Mouse (Mus musculus) limb, embryonic 13.5 days (tissue): Measurements from ENCODE around the gene Decr2. TPM values are rescaled to one million over a fixed set of nuclear protein-coding genes. Genes with fewer than 3 reads are reported as not detected.
"Not testable (repeated sequence)": the region's sequence is repeated elsewhere in the genome, so short reads cannot be mapped to it uniquely, and the experiment has no call there.

ENCODE experiments used
- ATAC-seq: fragments of 200-750 bp; cut with Nextera tagmentation; 2 replicates; pipeline ENCODE4 v1.8.0; 2017; ENCODE audit warnings: low read depth, moderate number of reproducible peaks, moderate TSS enrichment; ENCODE audit not compliant: low FRiP score
- H3K27ac ChIP-seq: fragments of 300-500 bp; sonication (generic); 2 replicates; pipeline ENCODE4 v1.5.1; 2015; ENCODE audit warnings: inconsistent platforms, mild to moderate bottlenecking, moderate library complexity
- H3K27me3 ChIP-seq: fragments of 300-500 bp; sonication (generic); 2 replicates; pipeline ENCODE4 v1.6.1; 2015; ENCODE audit warnings: mild to moderate bottlenecking, inconsistent platforms
- H3K36me3 ChIP-seq: fragments of 300-500 bp; sonication (generic); 2 replicates; pipeline ENCODE4 v1.6.1; 2015; ENCODE audit warnings: inconsistent platforms, mild to moderate bottlenecking, moderate library complexity
- H3K4me1 ChIP-seq: fragments of 300-500 bp; sonication (generic); 2 replicates; pipeline ENCODE4 v1.6.1; 2015; ENCODE audit warnings: inconsistent platforms
- H3K4me2 ChIP-seq: fragments of 300-500 bp; sonication (generic); replicated peaks from 2 replicates; pipeline ENCODE4 v1.6.1; 2015; ENCODE audit warnings: inconsistent platforms, mild to moderate bottlenecking, moderate library complexity
- H3K4me3 ChIP-seq: fragments of 300-500 bp; sonication (generic); 2 replicates; pipeline ENCODE4 v1.5.1; 2015; ENCODE audit warnings: moderate library complexity, mild to moderate bottlenecking, inconsistent platforms
- H3K9ac ChIP-seq: fragments of 300-500 bp; sonication (generic); 2 replicates; pipeline ENCODE4 v1.6.1; 2015; ENCODE audit warnings: mild to moderate bottlenecking, inconsistent platforms
- H3K9me3 ChIP-seq: fragments of 300-500 bp; sonication (generic); 2 replicates; pipeline ENCODE4 v1.6.1; 2016; ENCODE audit warnings: inconsistent platforms
- WGBS: fragments of 180-500 bp; shearing (Covaris S2); methylation state at CpG from one replicate; pipeline ENCODE4 v1.1.7; 2015; 5-methylcytosine and 5-hydroxymethylcytosine counted together
- polyA plus RNA-seq: library from polyadenylated mRNA; unstranded; fragments of >200 nt; fragmentation: Nextera tagmentation; extraction: Ambion mirVana; gene quantifications from 2 replicates; pipeline ENCODE4 v1.2.1, GENCODE M21; 2015

The Decr2 gene
- polyA plus RNA-seq, 1 experiment from 2014 or later, result 36.2 TPM

GRCm38 (mm10) chr17:26111024-26111423, 20.9 kb upstream of the Decr2 start:
- Histone ChIP-seq H3K9me3 (no peaks in the 10 kb centered on the region), H3K4me1 (peaks cover 12% of the 10 kb centered on the region), H3K4me3 (no peak overlapping the region), H3K27me3 (peaks cover 67% of the 10 kb centered on the region), H3K9ac (peak overlapping the region; percentile 8; the same call in 1 of the 2 replicates), H3K36me3 (no peaks in the 10 kb centered on the region), H3K4me2 (no peak overlapping the region), H3K27ac (no peak overlapping the region)
- 4% methylated on average over 4 of the region's 4 CpGs for WGBS
- no peak for ATAC-seq

- Histone ChIP-seq H3K4me1 (peaks cover 12% of the 10 kb centered on the region), H3K27ac (no peak overlapping the region), H3K36me3 (no peaks in the 10 kb centered on the region), H3K9me3 (no peaks in the 10 kb centered on the region), H3K27me3 (peaks cover 58% of the 10 kb centered on the region), H3K9ac (no peak overlapping the region), H3K4me3 (no peak overlapping the region), H3K4me2 (no peak overlapping the region)
- 29% methylated on average over 4 of the region's 4 CpGs for whole genome bisulfite sequencing
- ATAC-seq, result no peak
These were observed 20.0 kb upstream of the Decr2 start for GRCm38 (mm10) chr17:26110156-26110555.

- Histone ChIP-seq H3K4me2 (no peak overlapping the region), H3K36me3 (no peaks in the 10 kb centered on the region), H3K9me3 (no peaks in the 10 kb centered on the region), H3K9ac (no peak overlapping the region), H3K4me3 (no peak overlapping the region), H3K27me3 (peaks cover 13% of the 10 kb centered on the region), H3K4me1 (peaks cover 1% of the 10 kb centered on the region; the same call in 1 of the 2 replicates), H3K27ac (no peak overlapping the region)
- WGBS, result 50% methylated on average over 4 of the region's 4 CpGs
- ATAC-seq, result no peak
These were observed 15.5 kb upstream of the Decr2 start for GRCm38 (mm10) chr17:26105619-26106018.

GRCm38 (mm10) chr17:26101478-26101877, 11.3 kb upstream of the Decr2 start:
- Histone ChIP-seq H3K4me3 (no peak overlapping the region), H3K27ac (no peak overlapping the region), H3K4me1 (no peaks in the 10 kb centered on the region), H3K36me3 (no peaks in the 10 kb centered on the region), H3K9me3 (no peaks in the 10 kb centered on the region), H3K9ac (no peak overlapping the region), H3K27me3 (no peaks in the 10 kb centered on the region), H3K4me2 (no peak overlapping the region)
- ATAC-seq, result no peak
- 43% methylated on average over 4 of the region's 4 CpGs for WGBS

- Histone ChIP-seq H3K27me3 (no peaks in the 10 kb centered on the region), H3K27ac (no peak overlapping the region), H3K4me1 (no peaks in the 10 kb centered on the region), H3K4me2 (no peak overlapping the region), H3K9ac (no peak overlapping the region), H3K36me3 (no peaks in the 10 kb centered on the region), H3K9me3 (no peaks in the 10 kb centered on the region), H3K4me3 (no peak overlapping the region)
- WGBS, result 38% methylated on average over 2 of the region's 2 CpGs
- ATAC-seq, result no peak
These were observed 10.0 kb upstream of the Decr2 start for GRCm38 (mm10) chr17:26100166-26100565.

GRCm38 (mm10) chr17:26099316-26099715, 9.2 kb upstream of the Decr2 start:
- not testable (repeated sequence) for H3K4me3 ChIP-seq, H3K4me1 ChIP-seq, H3K9ac ChIP-seq, ATAC-seq, H3K27me3 ChIP-seq, H3K9me3 ChIP-seq, H3K36me3 ChIP-seq, H3K27ac ChIP-seq, H3K4me2 ChIP-seq
- 57% methylated on average over 3 of the region's 3 CpGs for WGBS

- H3K27me3 ChIP-seq, result no peaks in the 10 kb centered on the region
- 89% methylated on average over 7 of the region's 7 CpGs for WGBS
- no peak for ATAC-seq
- H3K4me1 ChIP-seq, result peaks cover 7% of the 10 kb centered on the region
- no peak overlapping the region for H3K4me2 ChIP-seq
- H3K9ac ChIP-seq, result no peak overlapping the region
- H3K27ac ChIP-seq, result no peak overlapping the region
- peaks cover 5% of the 10 kb centered on the region; the same call in 1 of the 2 replicates for H3K36me3 ChIP-seq
- no peak overlapping the region for H3K4me3 ChIP-seq
- H3K9me3 ChIP-seq, result no peaks in the 10 kb centered on the region
These were observed 8.3 kb upstream of the Decr2 start for GRCm38 (mm10) chr17:26098461-26098860.

GRCm38 (mm10) chr17:26095121-26095740, 5.1 kb upstream of the Decr2 start, which contains the start of gene Nme4:
TSS of gene Nme4 (minus strand) at chr17:26095602.
- WGBS, result 2% methylated on average over 47 of the region's 47 CpGs
- H3K9ac ChIP-seq, result peak within 1 kb of the TSS; percentile 89
- H3K27ac ChIP-seq, result peak within 1 kb of the TSS; percentile 65; the same call in 1 of the 2 replicates
- no peaks in the 10 kb centered on the region for H3K27me3 ChIP-seq
- peaks cover 7% of the 10 kb centered on the region for H3K4me1 ChIP-seq
- no peaks in the 10 kb centered on the region for H3K9me3 ChIP-seq
- peaks cover 23% of the 10 kb centered on the region for H3K36me3 ChIP-seq
- peak within 1 kb of the TSS; percentile 72 for H3K4me3 ChIP-seq
- ATAC-seq, result peak; percentile 68
- peak within 1 kb of the TSS; percentile 76 for H3K4me2 ChIP-seq

- Histone ChIP-seq H3K4me1 (peaks cover 9% of the 10 kb centered on the region), H3K4me3 (peak overlapping the region; percentile 72), H3K27ac (peak overlapping the region; percentile 65; the same call in 1 of the 2 replicates), H3K9me3 (no peaks in the 10 kb centered on the region), H3K9ac (peak overlapping the region; percentile 89), H3K36me3 (peaks cover 23% of the 10 kb centered on the region), H3K4me2 (peak overlapping the region; percentile 76), H3K27me3 (no peaks in the 10 kb centered on the region)
- peak; percentile 3; the same call in 1 of the 2 replicates for ATAC-seq
- WGBS, result 24% methylated on average over 9 of the region's 9 CpGs
These were observed 4.5 kb upstream of the Decr2 start for GRCm38 (mm10) chr17:26094531-26095110.

- WGBS, result 92% methylated on average over 9 of the region's 9 CpGs
- Histone ChIP-seq H3K4me2 (no peak overlapping the region), H3K27ac (no peak overlapping the region), H3K4me3 (no peak overlapping the region), H3K9ac (no peak overlapping the region), H3K27me3 (no peaks in the 10 kb centered on the region), H3K9me3 (no peaks in the 10 kb centered on the region), H3K4me1 (0 out of 2 replicates have a peak, but pooled peaks cover 7% of the 10 kb centered on the region), H3K36me3 (peaks cover 26% of the 10 kb centered on the region)
- ATAC-seq, result no peak
These were observed 3.0 kb downstream of the Decr2 start for GRCm38 (mm10) chr17:26087059-26087564.

- no peaks in the 10 kb centered on the region for H3K9me3 ChIP-seq
- peaks cover 23% of the 10 kb centered on the region for H3K36me3 ChIP-seq
- no peaks in the 10 kb centered on the region for H3K27me3 ChIP-seq
- H3K4me1 ChIP-seq, result no peaks in the 10 kb centered on the region
- H3K27ac ChIP-seq, result no peak overlapping the region
- H3K4me2 ChIP-seq, result no peak overlapping the region
- no peak for ATAC-seq
- H3K4me3 ChIP-seq, result no peak overlapping the region
- H3K9ac ChIP-seq, result no peak overlapping the region
- WGBS, result 44% methylated on average over 2 of the region's 2 CpGs
These were observed 9.3 kb downstream of the Decr2 start for GRCm38 (mm10) chr17:26080867-26081266.

- H3K4me2 ChIP-seq, result no peak overlapping the region
- no peaks in the 10 kb centered on the region for H3K9me3 ChIP-seq
- H3K9ac ChIP-seq, result no peak overlapping the region
- ATAC-seq, result no peak
- 79% methylated on average over 2 of the region's 2 CpGs for WGBS
- H3K27ac ChIP-seq, result no peak overlapping the region
- no peaks in the 10 kb centered on the region for H3K4me1 ChIP-seq
- no peaks in the 10 kb centered on the region for H3K27me3 ChIP-seq
- peaks cover 20% of the 10 kb centered on the region for H3K36me3 ChIP-seq
- no peak overlapping the region for H3K4me3 ChIP-seq
These were observed 11.3 kb downstream of the Decr2 start for GRCm38 (mm10) chr17:26078851-26079250.
